Mouse (Mus musculus) Muller cell, postnatal 12 days (primary cell): ENCODE results near the gene Cdkn2d.

Experiments
- DNase-seq: peaks from one replicate; pipeline ENCODE4 v3.0.0-alpha.2; 2015; ENCODE audit errors: inconsistent ontology term

Gene Cdkn2d

GRCm38 (mm10) chr9:21246342-21246741, 44.9 kb downstream of the Cdkn2d start:
- DNase-seq, result no peak

- DNase-seq, result no peak
These were observed 46.1 kb downstream of the Cdkn2d start for GRCm38 (mm10) chr9:21245113-21245487.

- DNase-seq, result peak; percentile 43
These were observed 46.6 kb downstream of the Cdkn2d start for GRCm38 (mm10) chr9:21244428-21245112.

- DNase-seq, result no peak
These were observed 47.3 kb downstream of the Cdkn2d start for GRCm38 (mm10) chr9:21243826-21244427.

GRCm38 (mm10) chr9:21241343-21241742, 49.9 kb downstream of the Cdkn2d start:
- DNase-seq, result peak; percentile 75

- no peak for DNase-seq
These were observed 51.8 kb downstream of the Cdkn2d start for GRCm38 (mm10) chr9:21239465-21239848.

- peak; percentile 90 for DNase-seq
These were observed 52.3 kb downstream of the Cdkn2d start, which contains the start of gene Keap1 for GRCm38 (mm10) chr9:21238733-21239464. Keap1 (minus strand) TSS chr9:21239361.
